12 mouse cellular contexts compared by ENCODE assay signal in the genomic region with DNA sequence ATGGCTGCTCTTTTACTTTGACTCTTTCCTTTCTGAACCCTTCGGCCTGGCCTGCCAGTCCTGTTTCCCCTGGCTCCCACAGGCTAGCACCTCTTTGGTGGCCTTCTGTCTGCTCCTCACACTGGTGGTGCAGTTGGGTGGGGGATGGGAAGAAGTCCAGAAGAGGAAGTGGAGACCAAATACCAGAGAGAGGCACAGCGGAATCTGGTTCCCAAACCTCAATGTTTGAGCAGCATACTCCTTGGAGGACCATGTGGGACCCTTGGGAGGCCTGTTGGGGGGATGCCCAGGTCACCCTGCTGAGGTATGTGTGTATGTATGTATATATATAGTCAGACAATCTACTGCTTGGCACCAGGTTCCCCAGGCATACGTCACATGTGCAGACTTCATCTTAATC. TPM values are rescaled to one million over a fixed set of nuclear protein-coding genes. Genes with fewer than 3 reads are reported as not detected.
DNase-seq lines count a peak whose midpoint lies in the region; ATAC-seq and TF ChIP-seq lines count a peak whose summit lies in the region.
"Had no signal": no experiment of that assay in that cellular context is flagged by ENCODE, and none has a peak within 500 bp of the region (broad histone marks: within the 10 kb centered on the region; RNA-seq: fewer than 3 reads in every experiment).

No protein-coding gene starts in this region.

- 0 out of 2 replicates have a peak overlapping the region, but pooled peaks have one; percentile 61 for H3K4me2 ChIP-seq in liver, postnatal 0 days (ENCODE audit: low read depth, low read length)
- no peak overlapping the region for H3K4me2 ChIP-seq in hindbrain, postnatal 0 days (ENCODE audit: low read depth, low read length)

- DNase-seq in CD4-positive, CD25-positive, alpha-beta regulatory T cell, adult 2 months (ENCODE audit: low read depth, low spot score): peak; percentile 14
- peak; percentile 43 for DNase-seq in liver, postnatal 0 days
- DNase-seq in thymus, postnatal 14 days: peak; percentile 48
- DNase-seq in hindbrain, postnatal 0 days (ENCODE audit: low spot score): no peak
- no peak for DNase-seq in left cerebral cortex, adult 18-20 months (ENCODE audit: low spot score in 2 of 2)
- DNase-seq: left cerebral cortex, postnatal 4 days had no signal

- 30% methylated on average over 3 of the region's 3 CpGs for WGBS in liver, postnatal 0 days (ENCODE audit: insufficient replicate concordance)
- WGBS in hindbrain, postnatal 0 days: 76% methylated on average over 3 of the region's 3 CpGs

- H3K4me3 ChIP-seq in megakaryocyte, embryonic 14.5 days (replicated peaks): peak overlapping the region; percentile 89
- no peak overlapping the region for H3K4me3 ChIP-seq in liver, postnatal 0 days (ENCODE audit: low read depth, low read length)
- no peak overlapping the region for H3K4me3 ChIP-seq in hindbrain, postnatal 0 days (ENCODE audit: low read length)
- H3K4me3 ChIP-seq: erythroblast, embryonic 14.5 days; hindbrain, embryonic 10.5 days had no signal

- peaks cover 73% of the 10 kb centered on the region for H3K4me1 ChIP-seq in megakaryocyte, embryonic 14.5 days
- H3K4me1 ChIP-seq in liver, postnatal 0 days (ENCODE audit: insufficient read depth): peaks cover 57% of the 10 kb centered on the region
- no peaks in the 10 kb centered on the region for H3K4me1 ChIP-seq in hindbrain, postnatal 0 days (ENCODE audit: insufficient read depth, low read length)

- no peak for ATAC-seq in CD4-positive, CD25-positive, alpha-beta regulatory T cell, adult 4 months
- ATAC-seq in megakaryocyte, adult 5-6 weeks (ENCODE audit: poor library complexity, severe bottlenecking): no peak
- no peak for ATAC-seq in liver, postnatal 0 days
- no peak for ATAC-seq in hindbrain, postnatal 0 days

- H3K27ac ChIP-seq in liver, postnatal 0 days (ENCODE audit: low read depth): peak overlapping the region; percentile 98
- no peak overlapping the region for H3K27ac ChIP-seq in hindbrain, postnatal 0 days

- H3K27me3 ChIP-seq in megakaryocyte, embryonic 14.5 days (replicated peaks): no peaks in the 10 kb centered on the region
- no peaks in the 10 kb centered on the region for H3K27me3 ChIP-seq in liver, postnatal 0 days (ENCODE audit: insufficient read depth, low read length)
- no peaks in the 10 kb centered on the region for H3K27me3 ChIP-seq in hindbrain, postnatal 0 days (ENCODE audit: insufficient read depth, low read length)

- peaks cover 12% of the 10 kb centered on the region for H3K9me3 ChIP-seq in megakaryocyte, embryonic 14.5 days
- no peaks in the 10 kb centered on the region for H3K9me3 ChIP-seq in liver, postnatal 0 days (ENCODE audit: low read length)
- no peaks in the 10 kb centered on the region for H3K9me3 ChIP-seq in hindbrain, postnatal 0 days (ENCODE audit: low read length)
- H3K9me3 ChIP-seq: hindbrain, embryonic 10.5 days had no signal

- TF ChIP-seq EP300 in liver, postnatal 0 days (IDR thresholded peaks at IDR 0.05; ENCODE audit: low read depth): no peak

- peaks cover 16% of the 10 kb centered on the region for H3K36me3 ChIP-seq in megakaryocyte, embryonic 14.5 days (replicated peaks; ENCODE audit: low read length)
- H3K36me3 ChIP-seq in liver, postnatal 0 days (replicated peaks; ENCODE audit: insufficient read depth, low read length): no peaks in the 10 kb centered on the region
- no peaks in the 10 kb centered on the region for H3K36me3 ChIP-seq in hindbrain, postnatal 0 days (ENCODE audit: insufficient read depth, low read length)
- H3K36me3 ChIP-seq: hindbrain, embryonic 10.5 days had no signal

- TF ChIP-seq CTCF in liver, postnatal 0 days (IDR thresholded peaks at IDR 0.05; ENCODE audit: low read depth): no peak
- no peak for TF ChIP-seq CTCF in hindbrain, postnatal 0 days (IDR thresholded peaks at IDR 0.05; ENCODE audit: low read depth)

- H3K9ac ChIP-seq in liver, postnatal 0 days (replicated peaks): no peak overlapping the region
- H3K9ac ChIP-seq in hindbrain, postnatal 0 days (replicated peaks; ENCODE audit: low read length): no peak overlapping the region

RNA-seq across cellular contexts. Expression of gene Gm17334, which starts 21.0 kb away (rescaled TPM):
- polyA plus RNA-seq in CD4-positive, CD25-positive, alpha-beta regulatory T cell, adult 4 months (2017; shearing (Covaris generic)): 1 to 10 TPM; 6.1 to 9.8 TPM
- polyA plus RNA-seq in megakaryocyte, embryonic 14.5 days (2012; ENCODE audit: insufficient read depth, low replicate concordance): not detected in 2 replicates
- total RNA-seq in megakaryocyte, adult 5-6 weeks (2015): not detected in 2 replicates
- total RNA-seq in megakaryocyte, adult 5-6 weeks (2017): not detected in 2 replicates
- polyA plus RNA-seq in liver, postnatal 0 days (2015; fragmentation: Nextera tagmentation; extraction: Ambion mirVana): 0.12 and 0.23 TPM in 2 replicates
- total RNA-seq in hindbrain, postnatal 0 days (2014; rRNA removed): not detected in 2 replicates
- polyA plus RNA-seq in hindbrain, postnatal 0 days (2015; fragmentation: Nextera tagmentation; extraction: Ambion mirVana): not detected in 2 replicates
- under 1 TPM; 0.63 to 0.84 TPM for total RNA-seq in left cerebral cortex, adult 18-20 months (2021)
- total RNA-seq: left cerebral cortex, postnatal 4 days; neutrophil, adult 5-6 weeks had no signal
- polyA plus RNA-seq: erythroblast, embryonic 14.5 days; hindbrain, embryonic 10.5 days had no signal

RNA-seq across cellular contexts. Expression of gene Irf1, which starts 24.2 kb away (rescaled TPM):
- polyA plus RNA-seq in CD4-positive, CD25-positive, alpha-beta regulatory T cell, adult 4 months (2017; shearing (Covaris generic)): 100 to 1,000 TPM; 310 to 397 TPM
- polyA plus RNA-seq in megakaryocyte, embryonic 14.5 days (2012; ENCODE audit: insufficient read depth, low replicate concordance): 5.1 TPM in 1 of 2 replicates, not detected in the other
- 37.2 and 38.5 TPM in 2 replicates for total RNA-seq in megakaryocyte, adult 5-6 weeks (2015)
- 78.4 and 93.1 TPM in 2 replicates for total RNA-seq in megakaryocyte, adult 5-6 weeks (2017)
- 22.0 and 24.5 TPM in 2 replicates for polyA plus RNA-seq in liver, postnatal 0 days (2015; fragmentation: Nextera tagmentation; extraction: Ambion mirVana)
- total RNA-seq in hindbrain, postnatal 0 days (2014; rRNA removed): 3.3 and 8.5 TPM in 2 replicates
- 3.7 and 4.4 TPM in 2 replicates for polyA plus RNA-seq in hindbrain, postnatal 0 days (2015; fragmentation: Nextera tagmentation; extraction: Ambion mirVana)
- total RNA-seq in left cerebral cortex, adult 18-20 months (2021): 1 to 10 TPM; 7.8 to 8.3 TPM

Comparison
In these comparisons a context has a peak if more than half of its experiments do, and no peak if none do; other contexts are left out.
1. DNase-seq: peak in CD4-positive, CD25-positive, alpha-beta regulatory T cell, adult 2 months (single experiment), liver, postnatal 0 days (single experiment) and thymus, postnatal 14 days (single experiment); none in hindbrain, postnatal 0 days (single experiment) and left cerebral cortex, adult 18-20 months (0 of 2).
2. RNA of gene Irf1, which starts 24.2 kb away (polyA plus RNA-seq): 310 to 397 TPM in CD4-positive, CD25-positive, alpha-beta regulatory T cell, adult 4 months; 22.0 to 24.5 TPM in liver, postnatal 0 days, 5.1 TPM in megakaryocyte, embryonic 14.5 days and 3.7 to 4.4 TPM in hindbrain, postnatal 0 days; every median in the first group is over 10 times any median in the second.